Mouse (Mus musculus) kidney, embryonic 16.5 days (tissue): ENCODE results near the gene Olfr1178. TPM values are rescaled to one million over a fixed set of nuclear protein-coding genes. Genes with fewer than 3 reads are reported as not detected.

Source experiments
- ATAC-seq: fragments of 200-750 bp; cut with Nextera tagmentation; 2 replicates; pipeline ENCODE4 v1.8.0; 2017; ENCODE audit warnings: moderate TSS enrichment; ENCODE audit not compliant: low FRiP score, low TSS enrichment
- H3K27ac ChIP-seq: fragments of 300-500 bp; sonication (generic); 2 replicates; pipeline ENCODE4 v1.5.1; 2014; ENCODE audit warnings: low read length
- H3K27me3 ChIP-seq: fragments of 300-500 bp; sonication (generic); 2 replicates; pipeline ENCODE4 v1.6.1; 2014; ENCODE audit warnings: low read length, control low read depth, mixed read lengths; ENCODE audit not compliant: insufficient read depth
- H3K36me3 ChIP-seq: fragments of 300-500 bp; sonication (generic); 2 replicates; pipeline ENCODE4 v1.6.1; 2014; ENCODE audit warnings: low read length, control low read depth, mixed read lengths; ENCODE audit not compliant: insufficient read depth
- H3K4me1 ChIP-seq: fragments of 300-500 bp; sonication (generic); 2 replicates; pipeline ENCODE4 v1.6.1; 2014; ENCODE audit warnings: low read length, control low read depth, mixed read lengths; ENCODE audit not compliant: insufficient read depth
- H3K4me2 ChIP-seq: fragments of 300-500 bp; sonication (generic); replicated peaks from 2 replicates; pipeline ENCODE4 v1.6.1; 2014; ENCODE audit warnings: low read depth, low read length
- H3K4me3 ChIP-seq: fragments of 300-500 bp; sonication (generic); 2 replicates; pipeline ENCODE4 v1.5.1; 2014; ENCODE audit warnings: mild to moderate bottlenecking, low read length
- H3K9ac ChIP-seq: fragments of 300-500 bp; sonication (generic); replicated peaks from 2 replicates; pipeline ENCODE4 v1.6.1; 2014; ENCODE audit warnings: low read length
- H3K9me3 ChIP-seq: fragments of 300-500 bp; sonication (generic); 2 replicates; pipeline ENCODE4 v1.6.1; 2016; ENCODE audit warnings: low read length, control low read depth
- WGBS: fragments of 180-500 bp; shearing (Covaris S2); extraction: QIAGEN DNeasy Blood & Tissue Kit; methylation state at CpG from one replicate; pipeline ENCODE4 v1.1.7; 2014; 5-methylcytosine and 5-hydroxymethylcytosine counted together
- polyA plus RNA-seq: library from polyadenylated mRNA; unstranded; fragments of >200 nt; fragmentation: Nextera tagmentation; extraction: Ambion mirVana; gene quantifications from 2 replicates; pipeline ENCODE4 v1.2.1, GENCODE M21; 2015

The Olfr1178 gene
- polyA plus RNA-seq = not detected in 2 replicates

DNA sequence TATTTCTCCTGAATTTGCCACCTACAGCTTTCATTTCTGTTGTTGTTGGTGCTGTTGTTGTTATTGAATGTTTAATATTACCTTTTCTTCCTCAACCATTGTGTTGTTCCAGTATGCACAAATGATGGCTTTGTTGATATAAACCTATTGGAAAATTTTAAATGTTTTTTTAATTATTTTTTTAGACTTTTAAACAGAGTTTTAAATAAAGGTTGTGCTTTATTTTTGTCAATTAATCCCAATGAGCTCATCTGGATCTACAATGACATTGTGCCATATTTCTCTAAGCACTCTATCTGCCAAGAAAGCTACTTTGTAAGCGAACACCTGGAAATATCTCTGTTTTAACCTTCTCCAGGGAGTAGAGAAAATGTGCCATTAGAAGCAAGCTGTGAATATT, at the start of gene Olfr1178:
Gene Olfr1178 (plus strand): TSS at position 301 of the 400 bp plus-strand sequence.
- Histone ChIP-seq H3K4me2 (no peak within 1 kb of the TSS), H3K4me3 (no peak within 1 kb of the TSS), H3K27me3 (no peaks in the 10 kb centered on the region), H3K4me1 (no peaks in the 10 kb centered on the region), H3K9me3 (no peaks in the 10 kb centered on the region), H3K9ac (no peak within 1 kb of the TSS), H3K27ac (no peak within 1 kb of the TSS), H3K36me3 (no peaks in the 10 kb centered on the region)
- 87% methylated on average over 1 of the region's 1 CpGs for WGBS
- no peak for ATAC-seq

GRCm38 (mm10) chr2:88346392-88346791, 40.5 kb upstream of the Olfr1178 start, which contains the start of gene Olfr1177-ps:
Olfr1177-ps (minus strand) TSS chr2:88346492.
- H3K9me3 ChIP-seq = no peaks in the 10 kb centered on the region
- H3K27ac ChIP-seq = no peak within 1 kb of the TSS
- no peak within 1 kb of the TSS for H3K4me2 ChIP-seq
- no peaks in the 10 kb centered on the region for H3K4me1 ChIP-seq
- H3K4me3 ChIP-seq = no peak within 1 kb of the TSS
- H3K9ac ChIP-seq = no peak within 1 kb of the TSS
- no peak for ATAC-seq
- H3K27me3 ChIP-seq = no peaks in the 10 kb centered on the region
- no peaks in the 10 kb centered on the region for H3K36me3 ChIP-seq
- 71% methylated on average over 1 of the region's 1 CpGs for WGBS

DNA sequence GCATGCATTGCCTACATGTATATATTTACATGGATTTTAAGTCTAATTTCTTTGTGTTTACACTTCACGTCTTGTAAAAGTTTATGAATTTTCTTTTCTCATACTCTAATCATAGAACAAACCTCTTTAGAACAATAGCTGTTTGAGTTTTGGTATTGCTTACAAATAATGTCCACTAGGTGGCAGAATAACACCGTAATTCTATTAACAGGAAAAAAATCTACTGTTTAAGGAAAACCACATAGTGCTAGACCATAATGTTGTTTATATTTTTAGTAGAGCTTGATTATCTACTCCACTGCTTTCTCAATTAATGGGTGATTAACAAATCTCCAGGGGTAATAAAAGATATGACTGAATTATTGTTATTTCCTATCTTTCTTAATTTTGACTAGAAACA, 30.6 kb upstream of the Olfr1178 start:
- no peak for ATAC-seq
- 3% methylated on average over 2 of the region's 2 CpGs for WGBS
- no peak overlapping the region for H3K4me3 ChIP-seq
- no peaks in the 10 kb centered on the region for H3K9me3 ChIP-seq
- no peak overlapping the region for H3K27ac ChIP-seq
- H3K4me1 ChIP-seq = no peaks in the 10 kb centered on the region
- no peak overlapping the region for H3K9ac ChIP-seq
- H3K27me3 ChIP-seq = no peaks in the 10 kb centered on the region
- no peaks in the 10 kb centered on the region for H3K36me3 ChIP-seq
- H3K4me2 ChIP-seq = no peak overlapping the region

GRCm38 (mm10) chr2:88406353-88406752, 19.5 kb downstream of the Olfr1178 start, which contains the start of gene Olfr1179:
Olfr1179 (minus strand) TSS chr2:88406453.
- 80% methylated on average over 3 of the region's 3 CpGs for WGBS
- ATAC-seq = no peak
- Histone ChIP-seq H3K36me3 (no peaks in the 10 kb centered on the region), H3K4me2 (no peak within 1 kb of the TSS), H3K9ac (no peak within 1 kb of the TSS), H3K9me3 (no peaks in the 10 kb centered on the region), H3K4me3 (no peak within 1 kb of the TSS), H3K27me3 (no peaks in the 10 kb centered on the region), H3K4me1 (no peaks in the 10 kb centered on the region), H3K27ac (no peak within 1 kb of the TSS)

DNA sequence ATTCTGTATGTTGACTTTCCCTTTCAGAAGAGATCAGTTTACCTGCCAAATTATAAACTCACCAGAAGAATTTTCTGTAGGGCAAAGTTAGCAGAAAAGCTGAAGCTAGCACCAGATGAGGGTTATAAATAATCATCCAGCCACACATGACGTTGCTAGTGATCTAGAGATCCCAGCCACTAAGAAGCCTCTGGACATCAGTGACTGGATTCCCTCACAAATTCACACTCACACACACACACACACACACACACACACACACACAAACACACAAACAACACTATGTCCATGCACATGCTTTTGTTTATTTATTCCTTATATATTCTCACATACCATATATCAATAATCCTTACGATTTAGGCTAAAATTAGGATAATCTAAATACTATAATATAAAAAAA, 32.2 kb downstream of the Olfr1178 start, which contains the start of gene Olfr1180:
Gene Olfr1180 (minus strand): TSS at position 101 of the 400 bp plus-strand sequence.
- ATAC-seq = no peak
- H3K4me3 ChIP-seq = no peak within 1 kb of the TSS
- no peaks in the 10 kb centered on the region for H3K27me3 ChIP-seq
- no peaks in the 10 kb centered on the region for H3K9me3 ChIP-seq
- no peak within 1 kb of the TSS for H3K27ac ChIP-seq
- H3K4me2 ChIP-seq = no peak within 1 kb of the TSS
- 64% methylated on average over 2 of the region's 2 CpGs for WGBS
- H3K36me3 ChIP-seq = no peaks in the 10 kb centered on the region
- no peaks in the 10 kb centered on the region for H3K4me1 ChIP-seq
- no peak within 1 kb of the TSS for H3K9ac ChIP-seq

- H3K4me1 ChIP-seq = no peaks in the 10 kb centered on the region
- H3K27ac ChIP-seq = no peak within 1 kb of the TSS
- H3K4me2 ChIP-seq = no peak within 1 kb of the TSS
- 83% methylated on average over 1 of the region's 1 CpGs for WGBS
- H3K9me3 ChIP-seq = no peaks in the 10 kb centered on the region
- H3K27me3 ChIP-seq = no peaks in the 10 kb centered on the region
- no peak within 1 kb of the TSS for H3K4me3 ChIP-seq
- no peak within 1 kb of the TSS for H3K9ac ChIP-seq
- no peak for ATAC-seq
- no peaks in the 10 kb centered on the region for H3K36me3 ChIP-seq
Measured at GRCm38 (mm10) chr2:88426071-88426470, 39.2 kb downstream of the Olfr1178 start, which contains the start of gene Olfr1181. Olfr1181 (minus strand) TSS chr2:88426171.

DNA sequence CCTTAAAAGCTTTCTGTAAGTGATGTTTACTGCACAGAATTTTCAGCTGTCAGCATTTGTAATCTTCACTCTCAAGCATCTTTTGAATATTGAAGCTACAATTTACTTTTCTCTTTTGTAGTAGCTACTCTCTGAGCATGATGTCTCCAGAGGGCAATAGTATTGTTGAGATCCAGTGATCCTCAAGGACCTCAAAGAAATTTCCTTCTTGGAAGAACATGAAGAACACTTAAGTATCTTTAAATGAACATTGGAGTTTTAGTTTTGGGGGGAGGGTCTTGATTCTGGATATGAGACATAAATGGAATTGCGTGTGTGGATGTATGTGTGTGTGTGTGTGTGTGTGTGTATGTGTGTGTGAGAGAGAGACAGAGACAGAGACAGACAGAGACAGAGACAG, 62.2 kb downstream of the Olfr1178 start, which contains the start of gene Gm13757:
Gene Gm13757 (minus strand): TSS at position 101 of the 400 bp plus-strand sequence.
- WGBS = 85% methylated on average over 1 of the region's 1 CpGs
- H3K4me2 ChIP-seq = no peak within 1 kb of the TSS
- H3K27me3 ChIP-seq = no peaks in the 10 kb centered on the region
- no peak within 1 kb of the TSS for H3K4me3 ChIP-seq
- H3K36me3 ChIP-seq = no peaks in the 10 kb centered on the region
- H3K9ac ChIP-seq = no peak within 1 kb of the TSS
- no peaks in the 10 kb centered on the region for H3K4me1 ChIP-seq
- H3K27ac ChIP-seq = no peak within 1 kb of the TSS
- no peaks in the 10 kb centered on the region for H3K9me3 ChIP-seq
- ATAC-seq = no peak

Other genes with a start within 250 kb of the Olfr1178 start
- gene Olfr1167, start 231.9 kb upstream of the Olfr1178 start, polyA plus RNA-seq = not detected in 2 replicates
- gene Olfr1168, start 205.2 kb upstream of the Olfr1178 start, polyA plus RNA-seq = not detected in 2 replicates
- not detected in 2 replicates for gene Olfr1170, start 158.7 kb upstream of the Olfr1178 start, polyA plus RNA-seq
- not detected in 2 replicates for gene Olfr1173, start 107.2 kb upstream of the Olfr1178 start, polyA plus RNA-seq
- not detected in 2 replicates for gene Olfr1174-ps, start 71.9 kb upstream of the Olfr1178 start, polyA plus RNA-seq
- not detected in 2 replicates for gene Olfr1175-ps, start 59.8 kb upstream of the Olfr1178 start, polyA plus RNA-seq
- gene Olfr1176, start 50.3 kb upstream of the Olfr1178 start, polyA plus RNA-seq = not detected in 2 replicates
- gene Olfr1177-ps, start 40.6 kb upstream of the Olfr1178 start, polyA plus RNA-seq = not detected in 2 replicates
- gene Olfr1179, start 19.4 kb downstream of the Olfr1178 start, polyA plus RNA-seq = not detected in 2 replicates
- gene Olfr1180, start 32.1 kb downstream of the Olfr1178 start, polyA plus RNA-seq = not detected in 2 replicates
- gene Olfr1181, start 39.1 kb downstream of the Olfr1178 start, polyA plus RNA-seq = not detected in 2 replicates
- gene Gm13757, start 62.1 kb downstream of the Olfr1178 start, polyA plus RNA-seq = not detected in 2 replicates
- not detected in 2 replicates for gene Olfr1183, start 67.8 kb downstream of the Olfr1178 start, polyA plus RNA-seq
- gene Olfr1184, start 96.5 kb downstream of the Olfr1178 start, polyA plus RNA-seq = not detected in 2 replicates
- gene Olfr1185-ps1, start 106.3 kb downstream of the Olfr1178 start, polyA plus RNA-seq = not detected in 2 replicates
- not detected in 2 replicates for gene Olfr1186, start 131.5 kb downstream of the Olfr1178 start, polyA plus RNA-seq
- gene Olfr1188, start 169.9 kb downstream of the Olfr1178 start, polyA plus RNA-seq = not detected in 2 replicates
- gene Olfr1189, start 199.4 kb downstream of the Olfr1178 start, polyA plus RNA-seq = not detected in 2 replicates